Mouse (Mus musculus) embryonic facial prominence, embryonic 10.5 days (tissue): ENCODE measurements around the gene Lce1h. TPM values are rescaled to one million over a fixed set of nuclear protein-coding genes. Genes with fewer than 3 reads are reported as not detected.

ENCODE experiments used
- DNase-seq: peaks from one replicate; pipeline ENCODE4 v3.0.0-alpha.2; 2017; ENCODE audit warnings: low spot score
- H3K27ac ChIP-seq: fragments of 300-500 bp; sonication (generic); replicated peaks from 2 replicates; pipeline ENCODE4 v1.5.1; 2016; ENCODE audit warnings: mild to moderate bottlenecking
- H3K27me3 ChIP-seq: fragments of 300-500 bp; sonication (generic); replicated peaks from 2 replicates; pipeline ENCODE4 v1.6.1; 2016; ENCODE audit warnings: low read depth, mild to moderate bottlenecking; ENCODE audit not compliant: poor library complexity, severe bottlenecking
- H3K36me3 ChIP-seq: fragments of 300-500 bp; sonication (generic); replicated peaks from 2 replicates; pipeline ENCODE4 v1.6.1; 2016; ENCODE audit warnings: mild to moderate bottlenecking, moderate library complexity
- H3K4me1 ChIP-seq: fragments of 300-500 bp; sonication (generic); 2 replicates; pipeline ENCODE4 v1.6.1; 2016
- H3K4me3 ChIP-seq: fragments of 300-500 bp; sonication (generic); 2 replicates; pipeline ENCODE4 v1.5.1; 2016; ENCODE audit warnings: mild to moderate bottlenecking, moderate library complexity
- H3K9me3 ChIP-seq: fragments of 300-500 bp; sonication (generic); 2 replicates; pipeline ENCODE4 v1.6.1; 2016; ENCODE audit warnings: mild to moderate bottlenecking
- WGBS: fragments of 180-500 bp; shearing (Covaris S2); methylation state at CpG from one replicate; pipeline ENCODE4 v1.1.7; 2016; 5-methylcytosine and 5-hydroxymethylcytosine counted together
- polyA plus RNA-seq: library from polyadenylated mRNA; unstranded; fragments of >200 nt; fragmentation: Nextera tagmentation; extraction: Ambion mirVana; gene quantifications from 2 replicates; pipeline ENCODE4 v1.2.1, GENCODE M21; 2016

The Lce1h gene
- polyA plus RNA-seq: not detected in 2 replicates

DNA sequence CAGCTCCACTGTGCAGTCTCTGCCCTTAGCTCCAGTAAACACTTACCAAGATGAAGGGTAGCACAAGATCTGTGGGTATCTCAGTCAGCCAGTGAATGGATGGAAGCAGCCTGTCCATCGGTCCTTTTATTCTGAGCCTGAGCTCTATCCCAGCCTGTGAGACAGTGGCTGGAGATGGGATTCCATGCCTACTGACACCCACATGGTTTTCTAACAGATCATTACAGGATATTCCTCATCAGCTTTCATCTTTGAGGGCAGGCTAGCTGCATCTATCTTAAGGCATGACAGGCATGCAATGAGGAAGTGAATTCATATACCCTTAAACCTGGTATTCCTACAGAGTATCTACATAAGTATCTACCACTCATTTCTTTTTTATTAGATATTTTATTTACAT is at the start of gene Lce1h:
TSS of gene Lce1h (minus strand) at position 101 of the 400 bp plus-strand sequence.
- no peak within 1 kb of the TSS for H3K27ac ChIP-seq

DNA sequence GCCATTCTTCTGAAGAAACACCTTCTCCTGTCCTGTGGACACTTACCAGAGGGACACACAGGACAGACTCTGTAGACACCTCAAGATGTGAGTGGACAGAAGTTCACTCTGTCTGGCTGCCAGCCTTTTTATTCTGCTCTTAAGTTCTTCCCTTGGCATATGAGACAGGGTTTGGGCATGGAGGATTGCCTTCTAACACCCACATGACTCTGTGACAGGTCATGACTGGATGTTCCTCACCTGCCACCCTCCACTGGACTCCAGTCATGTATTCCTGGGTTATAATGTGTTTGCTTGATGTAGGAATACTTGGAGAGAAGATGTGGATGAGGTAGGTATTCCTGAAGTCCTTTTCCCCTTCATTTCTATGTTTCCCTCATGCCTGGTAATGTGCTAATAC is 42.9 kb upstream of the Lce1h start, which contains the start of gene Lce1k:
TSS of gene Lce1k (minus strand) at position 101 of the 400 bp plus-strand sequence.
- Histone ChIP-seq H3K27me3 (no peaks in the 10 kb centered on the region), H3K4me3 (no peak within 1 kb of the TSS), H3K9me3 (no peaks in the 10 kb centered on the region), H3K27ac (no peak within 1 kb of the TSS), H3K36me3 (no peaks in the 10 kb centered on the region), H3K4me1 (no peaks in the 10 kb centered on the region)
- DNase-seq: no peak

More for the DNA sequence above, at the start of gene Lce1h:
- no peak for DNase-seq
- H3K4me1 ChIP-seq: no peaks in the 10 kb centered on the region
- no peaks in the 10 kb centered on the region for H3K9me3 ChIP-seq
- no peaks in the 10 kb centered on the region for H3K27me3 ChIP-seq
- H3K36me3 ChIP-seq: no peaks in the 10 kb centered on the region
- WGBS: 95% methylated on average over 1 of the region's 1 CpGs
- H3K4me3 ChIP-seq: no peak within 1 kb of the TSS

DNA sequence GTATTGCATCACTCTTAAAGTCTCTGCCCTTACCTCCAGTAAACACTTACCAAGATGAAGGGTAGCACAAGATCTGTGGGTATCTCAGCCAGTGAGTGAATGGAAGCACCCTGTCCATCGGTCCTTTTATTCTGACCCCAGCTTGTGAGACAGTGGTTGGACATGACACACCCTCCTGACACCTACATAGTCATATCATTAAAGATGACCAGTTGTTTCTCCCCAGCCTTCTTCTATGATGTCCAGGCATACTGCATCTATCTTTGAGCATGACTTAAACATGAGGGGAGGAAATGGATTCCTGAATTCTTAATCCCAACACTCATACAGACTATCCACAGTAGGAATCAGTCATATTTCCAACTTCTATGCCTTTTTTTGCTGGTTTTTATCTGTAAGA is 25.5 kb upstream of the Lce1h start, which contains the start of gene Lce1j:
TSS of gene Lce1j (minus strand) at position 101 of the 400 bp plus-strand sequence.
- no peak within 1 kb of the TSS for H3K27ac ChIP-seq
- no peak for DNase-seq
- no peaks in the 10 kb centered on the region for H3K36me3 ChIP-seq
- no peaks in the 10 kb centered on the region for H3K9me3 ChIP-seq
- no peak within 1 kb of the TSS for H3K4me3 ChIP-seq
- 92% methylated on average over 1 of the region's 1 CpGs for WGBS
- H3K4me1 ChIP-seq: no peaks in the 10 kb centered on the region
- H3K27me3 ChIP-seq: no peaks in the 10 kb centered on the region

DNA sequence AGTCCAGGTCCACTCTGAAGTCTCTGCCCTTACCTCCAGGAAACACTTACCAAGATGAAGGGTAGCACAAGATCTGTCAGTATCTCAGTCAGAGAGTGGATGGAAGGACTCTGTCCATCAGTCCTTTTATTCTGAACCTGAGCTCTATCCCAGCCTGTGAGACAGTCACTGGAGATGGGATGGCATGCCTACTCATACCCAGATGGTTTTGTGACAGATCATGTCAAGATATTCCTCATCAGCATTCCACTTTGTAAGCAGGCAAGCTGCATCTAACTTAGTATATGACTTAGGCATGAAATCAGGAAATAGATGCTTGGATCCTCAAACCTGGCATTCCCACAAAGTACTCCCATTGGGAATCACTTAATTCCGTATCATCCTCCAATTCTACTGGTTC is 13.9 kb upstream of the Lce1h start, which contains the start of gene Lce1i:
TSS of gene Lce1i (minus strand) at position 101 of the 400 bp plus-strand sequence.
- H3K4me3 ChIP-seq: no peak within 1 kb of the TSS
- H3K27me3 ChIP-seq: no peaks in the 10 kb centered on the region
- H3K4me1 ChIP-seq: no peaks in the 10 kb centered on the region
- no peak for DNase-seq
- WGBS: 89% methylated on average over 1 of the region's 1 CpGs
- H3K27ac ChIP-seq: no peak within 1 kb of the TSS
- H3K36me3 ChIP-seq: no peaks in the 10 kb centered on the region
- no peaks in the 10 kb centered on the region for H3K9me3 ChIP-seq

DNA sequence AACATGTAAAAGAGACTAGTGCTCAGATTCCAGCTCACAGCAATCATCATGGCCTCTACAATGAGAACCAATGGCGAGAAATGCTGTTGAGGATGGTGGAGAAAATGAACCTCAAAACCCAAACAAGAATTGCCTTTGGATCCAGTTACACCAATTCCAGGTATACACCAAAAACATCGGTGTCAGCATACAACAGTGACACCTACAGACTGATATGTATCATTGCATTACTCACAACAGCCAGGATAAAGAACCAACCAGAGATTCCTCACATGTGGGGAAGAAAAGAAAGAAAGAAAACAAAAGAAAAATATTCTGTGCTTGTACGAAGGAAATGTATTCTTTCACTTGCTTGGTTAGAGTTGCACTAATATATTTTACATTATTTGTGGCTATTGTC is 6.7 kb upstream of the Lce1h start:
- no peak for DNase-seq
- Histone ChIP-seq H3K9me3 (no peaks in the 10 kb centered on the region), H3K36me3 (no peaks in the 10 kb centered on the region), H3K4me1 (no peaks in the 10 kb centered on the region), H3K27ac (no peak overlapping the region), H3K27me3 (no peaks in the 10 kb centered on the region), H3K4me3 (no peak overlapping the region)
- 21% methylated on average over 3 of the region's 3 CpGs for WGBS

DNA sequence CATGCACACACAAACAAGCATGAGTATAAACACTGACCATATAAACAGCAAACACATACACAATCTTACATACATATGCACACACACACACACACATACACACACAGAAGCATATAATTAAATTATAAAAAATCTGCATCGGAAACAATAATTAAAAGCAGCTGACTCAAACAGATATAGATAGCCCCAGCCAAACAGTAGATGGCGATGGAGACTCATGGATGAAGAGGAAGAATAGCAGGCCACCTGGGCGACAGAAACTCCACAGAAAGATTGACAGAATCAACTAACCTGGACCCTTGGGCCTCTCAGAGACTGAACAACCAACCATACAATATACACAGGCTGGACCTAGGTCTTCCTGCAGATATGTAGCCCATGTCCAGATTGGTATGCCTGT is 11.7 kb downstream of the Lce1h start:
- Histone ChIP-seq H3K27ac (no peak overlapping the region), H3K36me3 (no peaks in the 10 kb centered on the region), H3K4me1 (no peaks in the 10 kb centered on the region), H3K4me3 (no peak overlapping the region), H3K9me3 (no peaks in the 10 kb centered on the region), H3K27me3 (no peaks in the 10 kb centered on the region)
- no peak for DNase-seq
- WGBS: 42% methylated on average over 3 of the region's 3 CpGs

DNA sequence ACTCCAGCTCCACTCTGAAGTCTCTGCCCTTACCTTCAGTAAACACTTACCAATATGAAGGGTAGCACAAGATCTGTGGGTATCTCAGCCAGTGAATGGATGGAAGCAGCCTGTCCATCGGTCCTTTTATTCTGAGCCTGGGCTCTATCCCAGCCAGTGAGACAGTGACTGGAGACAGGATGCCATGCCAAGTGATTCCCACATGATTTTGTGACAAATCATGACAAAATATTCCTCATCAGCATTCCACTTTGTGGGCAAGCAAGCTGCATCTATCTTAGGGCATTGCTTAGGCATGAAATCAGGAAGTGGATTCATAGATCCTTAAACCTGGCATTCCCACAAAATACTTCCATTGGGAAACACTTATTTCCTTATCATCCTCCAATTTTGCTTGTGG is 12.6 kb downstream of the Lce1h start, which contains the start of gene Lce1g:
TSS of gene Lce1g (minus strand) at position 101 of the 400 bp plus-strand sequence.
- no peaks in the 10 kb centered on the region for H3K36me3 ChIP-seq
- no peak for DNase-seq
- no peaks in the 10 kb centered on the region for H3K27me3 ChIP-seq
- H3K9me3 ChIP-seq: no peaks in the 10 kb centered on the region
- H3K4me1 ChIP-seq: no peaks in the 10 kb centered on the region
- 87% methylated on average over 1 of the region's 1 CpGs for WGBS
- H3K27ac ChIP-seq: no peak within 1 kb of the TSS
- no peak within 1 kb of the TSS for H3K4me3 ChIP-seq

DNA sequence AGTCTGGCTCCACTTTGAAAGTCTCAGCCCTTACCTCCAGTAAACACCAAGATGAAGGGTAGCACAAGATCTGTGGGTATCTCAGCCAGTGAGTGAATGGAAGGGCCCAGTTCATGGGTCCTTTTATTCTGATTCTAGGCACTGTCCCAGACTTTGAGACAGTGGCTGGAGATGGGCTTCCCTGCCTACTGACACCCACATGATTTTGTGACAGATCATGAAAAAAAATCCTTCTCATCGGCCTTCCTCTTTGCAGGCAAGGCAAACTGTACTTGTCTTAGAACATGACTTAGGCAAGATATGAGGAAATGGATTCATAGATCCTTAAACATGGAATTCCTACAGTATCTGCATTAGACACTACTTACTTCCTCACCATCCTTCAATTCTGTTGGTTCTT is 25.9 kb downstream of the Lce1h start, which contains the start of gene Gm38119:
TSS of gene Gm38119 (minus strand) at position 101 of the 400 bp plus-strand sequence.
- no peaks in the 10 kb centered on the region for H3K36me3 ChIP-seq
- no peak within 1 kb of the TSS for H3K27ac ChIP-seq
- H3K4me1 ChIP-seq: no peaks in the 10 kb centered on the region
- no peaks in the 10 kb centered on the region for H3K9me3 ChIP-seq
- H3K27me3 ChIP-seq: no peaks in the 10 kb centered on the region
- 86% methylated on average over 1 of the region's 1 CpGs for WGBS
- DNase-seq: no peak
- H3K4me3 ChIP-seq: no peak within 1 kb of the TSS

DNA sequence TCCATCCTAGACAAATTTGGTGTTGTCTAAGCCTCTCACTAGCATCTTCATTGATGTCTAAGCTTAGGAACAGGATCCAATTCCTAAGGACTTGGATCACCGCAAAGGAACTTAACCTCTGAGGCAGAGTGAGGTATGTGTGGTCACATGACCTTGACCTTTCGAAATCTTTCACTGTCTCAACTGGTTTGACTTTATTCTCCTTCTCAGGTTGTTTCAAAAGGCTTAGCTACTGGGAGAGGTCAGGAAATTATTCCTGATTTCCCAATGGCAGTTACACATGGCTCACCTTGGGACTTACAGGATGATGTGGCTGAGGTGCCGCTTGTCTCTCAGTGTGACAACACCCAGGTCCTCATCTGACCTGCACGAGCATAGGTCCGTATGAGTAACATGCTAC is 42.2 kb downstream of the Lce1h start:
- no peak for DNase-seq
- H3K36me3 ChIP-seq: no peaks in the 10 kb centered on the region
- no peak overlapping the region for H3K27ac ChIP-seq
- H3K4me3 ChIP-seq: no peak overlapping the region
- no peaks in the 10 kb centered on the region for H3K27me3 ChIP-seq
- 88% methylated on average over 5 of the region's 5 CpGs for whole genome bisulfite sequencing
- H3K9me3 ChIP-seq: no peaks in the 10 kb centered on the region
- no peaks in the 10 kb centered on the region for H3K4me1 ChIP-seq

DNA sequence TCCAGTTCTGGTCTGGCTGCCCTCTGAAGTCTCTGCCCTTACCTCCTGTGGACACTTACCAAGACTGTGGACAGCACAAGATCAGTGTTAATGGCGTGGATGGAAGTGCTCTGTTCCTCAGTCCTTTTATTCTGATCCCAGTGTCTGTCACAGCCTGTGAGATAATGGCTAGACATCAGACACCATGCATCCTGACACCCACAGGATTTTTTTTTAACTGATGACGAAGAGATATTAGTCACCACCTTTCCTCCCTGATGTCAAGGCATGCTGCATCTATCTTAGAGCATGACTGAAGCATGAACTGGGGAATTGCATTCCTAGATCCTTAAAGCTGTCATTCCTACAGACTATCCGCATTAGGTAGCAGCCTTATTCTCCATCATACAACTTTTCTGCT is 44.6 kb downstream of the Lce1h start, which contains the start of gene Lce1f:
TSS of gene Lce1f (minus strand) at position 101 of the 400 bp plus-strand sequence.
- WGBS: 83% methylated on average over 3 of the region's 3 CpGs
- no peaks in the 10 kb centered on the region for H3K27me3 ChIP-seq
- no peaks in the 10 kb centered on the region for H3K36me3 ChIP-seq
- no peak within 1 kb of the TSS for H3K27ac ChIP-seq
- no peak within 1 kb of the TSS for H3K4me3 ChIP-seq
- DNase-seq: no peak
- H3K9me3 ChIP-seq: no peaks in the 10 kb centered on the region
- no peaks in the 10 kb centered on the region for H3K4me1 ChIP-seq

DNA sequence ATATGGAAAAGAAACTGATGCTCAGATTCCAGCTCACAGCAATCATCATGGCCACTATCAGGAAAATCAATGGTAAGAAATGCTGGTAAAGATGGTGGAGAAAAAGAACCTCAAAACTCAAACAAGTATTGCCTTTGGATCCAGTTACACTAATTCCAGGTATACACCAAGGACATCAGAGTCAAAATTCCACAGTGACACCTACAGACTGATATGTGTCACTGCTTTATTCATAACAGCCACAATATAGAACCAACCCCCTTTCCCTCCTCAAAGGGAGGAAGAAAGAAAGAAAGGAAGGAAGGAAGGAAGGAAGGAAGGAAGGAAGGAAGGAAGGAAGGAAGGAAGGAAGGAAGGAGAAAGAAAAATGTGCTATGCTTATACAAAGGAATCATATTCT is 49.7 kb downstream of the Lce1h start:
- Histone ChIP-seq H3K27me3 (no peaks in the 10 kb centered on the region), H3K36me3 (no peaks in the 10 kb centered on the region), H3K4me3 (no peak overlapping the region), H3K27ac (no peak overlapping the region), H3K4me1 (no peaks in the 10 kb centered on the region), H3K9me3 (no peaks in the 10 kb centered on the region)
- DNase-seq: no peak
